Mouse (Mus musculus) liver, postnatal 0 days (tissue): ENCODE data around the gene Maco1. TPM values are rescaled to one million over a fixed set of nuclear protein-coding genes. Genes with fewer than 3 reads are reported as not detected.

Experiments
- ATAC-seq: fragments of 200-750 bp; cut with Nextera tagmentation; 2 replicates; pipeline ENCODE4 v1.8.0; 2017; ENCODE audit warnings: mild to moderate bottlenecking, moderate library complexity
- DNase-seq: peaks from one replicate; pipeline ENCODE4 v3.0.0-alpha.2; 2016
- H3K27ac ChIP-seq: fragments of 300-500 bp; sonication (generic); 2 replicates; pipeline ENCODE4 v1.5.1; 2014; ENCODE audit warnings: antibody characterized with exemption, moderate library complexity, mild to moderate bottlenecking, low read depth
- H3K27me3 ChIP-seq: fragments of 300-500 bp; sonication (generic); 2 replicates; pipeline ENCODE4 v1.6.1; 2014; ENCODE audit warnings: low read length, control low read depth, mixed read lengths; ENCODE audit not compliant: insufficient read depth
- H3K36me3 ChIP-seq: fragments of 300-500 bp; sonication (generic); replicated peaks from 2 replicates; pipeline ENCODE4 v1.6.1; 2014; ENCODE audit warnings: mild to moderate bottlenecking, control low read depth, low read length, moderate library complexity, mixed read lengths; ENCODE audit not compliant: insufficient read depth
- H3K4me1 ChIP-seq: fragments of 300-500 bp; sonication (generic); 2 replicates; pipeline ENCODE4 v1.6.1; 2014; ENCODE audit warnings: antibody characterized with exemption, mild to moderate bottlenecking, control low read depth; ENCODE audit not compliant: insufficient read depth
- H3K4me2 ChIP-seq: fragments of 300-500 bp; sonication (generic); 2 replicates; pipeline ENCODE4 v1.6.1; 2014; ENCODE audit warnings: low read depth, mild to moderate bottlenecking, low read length, moderate library complexity, mixed read lengths
- H3K4me3 ChIP-seq: fragments of 300-500 bp; sonication (generic); 2 replicates; pipeline ENCODE4 v1.5.1; 2014; ENCODE audit warnings: low read depth, low read length
- H3K9ac ChIP-seq: fragments of 300-500 bp; sonication (generic); replicated peaks from 2 replicates; pipeline ENCODE4 v1.6.1; 2014; ENCODE audit warnings: mild to moderate bottlenecking, moderate library complexity
- H3K9me3 ChIP-seq: fragments of 300-500 bp; sonication (generic); 2 replicates; pipeline ENCODE4 v1.6.1; 2016; ENCODE audit warnings: mild to moderate bottlenecking, control low read depth, low read length, mixed read lengths
- CTCF ChIP-seq: sonication (generic); IDR thresholded peaks from 2 replicates; pipeline ENCODE4 v1.5.1; 2016; ENCODE audit warnings: antibody characterized with exemption, low read depth
- EP300 ChIP-seq: IDR thresholded peaks from 2 replicates; pipeline ENCODE4 v1.6.1; 2016; ENCODE audit warnings: antibody characterized with exemption, low read depth, mild to moderate bottlenecking
- WGBS: fragments of 180-500 bp; shearing (Covaris S2); extraction: QIAGEN DNeasy Blood & Tissue Kit; methylation state at CpG from one replicate; pipeline ENCODE4 v1.1.7; 2014; ENCODE audit not compliant: insufficient replicate concordance; 5-methylcytosine and 5-hydroxymethylcytosine counted together
- polyA plus RNA-seq: library from polyadenylated mRNA; unstranded; fragments of >200 nt; fragmentation: Nextera tagmentation; extraction: Ambion mirVana; gene quantifications from 2 replicates; pipeline ENCODE4 v1.2.1, GENCODE M21; 2015

Maco1 gene
- polyA plus RNA-seq, 1 experiment from 2014 or later: 14.6 TPM

- H3K27ac ChIP-seq: no peak overlapping the region
- H3K27me3 ChIP-seq: no peaks in the 10 kb centered on the region
- H3K9ac ChIP-seq: no peak overlapping the region
- no peaks in the 10 kb centered on the region for H3K9me3 ChIP-seq
- H3K4me1 ChIP-seq: peaks cover 4% of the 10 kb centered on the region; the same call in 1 of the 2 replicates
- 49% methylated on average over 6 of the region's 6 CpGs for WGBS
- H3K4me3 ChIP-seq: no peak overlapping the region
- DNase-seq: peak; percentile 52
- no peak for ATAC-seq
- H3K4me2 ChIP-seq: peak overlapping the region; percentile 64
- TF ChIP-seq EP300 (no peak), CTCF (peak; percentile 63)
- peaks cover 43% of the 10 kb centered on the region for H3K36me3 ChIP-seq
These were observed 26.9 kb upstream of the Maco1 start for GRCm38 (mm10) chr4:134880041-134880440.

GRCm38 (mm10) chr4:134879410-134879981 lies 26.4 kb upstream of the Maco1 start:
- H3K4me3 ChIP-seq: no peak overlapping the region
- peak overlapping the region; percentile 64 for H3K4me2 ChIP-seq
- no peaks in the 10 kb centered on the region for H3K27me3 ChIP-seq
- H3K4me1 ChIP-seq: peaks cover 4% of the 10 kb centered on the region; the same call in 1 of the 2 replicates
- TF ChIP-seq CTCF (peak; percentile 90), EP300 (no peak)
- H3K9ac ChIP-seq: 0 out of 2 replicates have a peak overlapping the region, but pooled peaks have one; percentile 26
- WGBS: 9% methylated on average over 17 of the region's 17 CpGs
- H3K9me3 ChIP-seq: no peaks in the 10 kb centered on the region
- peak; percentile 54 for ATAC-seq
- peak; percentile 82 for DNase-seq
- H3K36me3 ChIP-seq: peaks cover 37% of the 10 kb centered on the region
- H3K27ac ChIP-seq: no peak overlapping the region

- no peak for TF ChIP-seq CTCF
- no peak for TF ChIP-seq EP300
- Histone ChIP-seq H3K27ac (no peak overlapping the region), H3K4me2 (no peak overlapping the region), H3K4me3 (no peak overlapping the region), H3K9ac (no peak overlapping the region), H3K4me1 (peaks cover 9% of the 10 kb centered on the region; the same call in 1 of the 2 replicates), H3K27me3 (no peaks in the 10 kb centered on the region), H3K9me3 (no peaks in the 10 kb centered on the region), H3K36me3 (peaks cover 19% of the 10 kb centered on the region)
- WGBS: 80% methylated on average over 9 of the region's 9 CpGs
- ATAC-seq (no peak), DNase-seq (no peak)
These were observed 23.0 kb upstream of the Maco1 start for GRCm38 (mm10) chr4:134876171-134876570.

GRCm38 (mm10) chr4:134871950-134872349 lies 18.8 kb upstream of the Maco1 start:
- H3K4me3 ChIP-seq: no peak overlapping the region
- no peak overlapping the region for H3K27ac ChIP-seq
- H3K9ac ChIP-seq: no peak overlapping the region; the same call in 1 of the 2 replicates
- TF ChIP-seq CTCF: no peak
- no peak for TF ChIP-seq EP300
- no peak for ATAC-seq
- H3K27me3 ChIP-seq: peaks cover 4% of the 10 kb centered on the region
- DNase-seq: no peak
- H3K36me3 ChIP-seq: peaks cover 16% of the 10 kb centered on the region
- WGBS: 70% methylated on average over 2 of the region's 2 CpGs
- H3K4me2 ChIP-seq: no peak overlapping the region
- H3K4me1 ChIP-seq: peaks cover 21% of the 10 kb centered on the region
- no peaks in the 10 kb centered on the region for H3K9me3 ChIP-seq

GRCm38 (mm10) chr4:134871477-134871876 lies 18.3 kb upstream of the Maco1 start:
- DNase-seq (no peak), ATAC-seq (no peak)
- Histone ChIP-seq H3K9ac (no peak overlapping the region; the same call in 1 of the 2 replicates), H3K27me3 (peaks cover 4% of the 10 kb centered on the region), H3K4me1 (peaks cover 21% of the 10 kb centered on the region), H3K4me2 (no peak overlapping the region), H3K9me3 (no peaks in the 10 kb centered on the region), H3K36me3 (peaks cover 15% of the 10 kb centered on the region), H3K4me3 (no peak overlapping the region), H3K27ac (no peak overlapping the region)
- 39% methylated on average over 4 of the region's 4 CpGs for WGBS
- TF ChIP-seq CTCF: no peak
- no peak for TF ChIP-seq EP300

- peaks cover 9% of the 10 kb centered on the region; the same call in 1 of the 2 replicates for H3K36me3 ChIP-seq
- peak overlapping the region; percentile 76 for H3K4me2 ChIP-seq
- peaks cover 4% of the 10 kb centered on the region for H3K27me3 ChIP-seq
- TF ChIP-seq CTCF (no peak), EP300 (no peak)
- H3K27ac ChIP-seq: peak overlapping the region; percentile 96
- 53% methylated on average over 7 of the region's 7 CpGs for WGBS
- peak overlapping the region; percentile 61 for H3K4me3 ChIP-seq
- DNase-seq (no peak), ATAC-seq (peak; percentile 29)
- H3K9ac ChIP-seq: peak overlapping the region; percentile 69
- H3K9me3 ChIP-seq: no peaks in the 10 kb centered on the region
- peaks cover 21% of the 10 kb centered on the region for H3K4me1 ChIP-seq
These were observed 16.8 kb upstream of the Maco1 start for GRCm38 (mm10) chr4:134869815-134870375.
